8 mouse cellular contexts compared by ENCODE assay signal in genomic region chr7:81057471-81057870, GRCm38 (mm10). TPM values are rescaled to one million over a fixed set of nuclear protein-coding genes. Genes with fewer than 3 reads are reported as not detected.
A peak's percentile ranks its signal among the peaks of the same experiment; 100 is the strongest.
DNase-seq lines count a peak whose midpoint lies in the region; ATAC-seq and TF ChIP-seq lines count a peak whose summit lies in the region.

Alpk3 (plus strand) TSS chr7:81057600.

- TF ChIP-seq EP300 in ES-Bruce4 (IDR thresholded peaks at IDR 0.05; ENCODE audit: insufficient read depth, low read depth, low read length), result no peak
- no peak for TF ChIP-seq EP300 in heart, adult 2 months (IDR thresholded peaks at IDR 0.05; ENCODE audit: insufficient read depth, low read depth, low read length)

- H3K4me1 ChIP-seq in erythroblast, embryonic 14.5 days (ENCODE audit: control insufficient read depth), result peaks cover 31% of the 10 kb centered on the region
- no peaks in the 10 kb centered on the region for H3K4me1 ChIP-seq in ES-Bruce4 (ENCODE audit: control insufficient read depth, insufficient read depth, low read length)
- peaks cover 7% of the 10 kb centered on the region for H3K4me1 ChIP-seq in heart, adult 2 months (ENCODE audit: control insufficient read depth, insufficient read depth, low read length)
- peaks cover 9% of the 10 kb centered on the region; the same call in 1 of the 2 replicates for H3K4me1 ChIP-seq in limb, embryonic 12.5 days (replicated peaks)

- intact Hi-C loops in heart, adult 2 months (cut with DNase I), result loop anchor here (10.0 kb wide), 1 partner anchor 173 kb away; no protein-coding TSS in a partner anchor

- no peak for TF ChIP-seq CTCF in ES-Bruce4 (IDR thresholded peaks at IDR 0.05; ENCODE audit: low read depth, low read length)
- no peak for TF ChIP-seq CTCF in heart, adult 2 months (IDR thresholded peaks at IDR 0.05)

- peak within 1 kb of the TSS; percentile 40 for H3K4me2 ChIP-seq in limb, embryonic 12.5 days

- 37% methylated on average over 27 of the region's 27 CpGs for WGBS in heart, adult 2 months
- 11% methylated on average over 27 of the region's 27 CpGs for WGBS in limb, embryonic 12.5 days

- H3K79me2 ChIP-seq in heart, adult 2 months (replicated peaks; ENCODE audit: control insufficient read depth, insufficient read depth, low read length), result no peaks in the 10 kb centered on the region

- H3K27ac ChIP-seq in ES-Bruce4 (ENCODE audit: insufficient read depth, low read length), result no peak within 1 kb of the TSS
- peak within 1 kb of the TSS; percentile 95 for H3K27ac ChIP-seq in heart, adult 2 months
- no peak within 1 kb of the TSS for H3K27ac ChIP-seq in limb, embryonic 12.5 days

- no peak for ATAC-seq in erythroblast, adult 5-6 weeks (replicated peaks; ENCODE audit: low FRiP score, poor library complexity, severe bottlenecking)
- ATAC-seq in limb, embryonic 12.5 days (ENCODE audit: insufficient number of reproducible peaks, insufficient read depth, low FRiP score, low TSS enrichment, low read depth), result no peak
- no peak for ATAC-seq in frontal cortex, adult (ENCODE audit: low TSS enrichment)

- H3K4me3 ChIP-seq in erythroblast, embryonic 14.5 days (replicated peaks), result peak within 1 kb of the TSS; percentile 44
- peak within 1 kb of the TSS; percentile 41 for H3K4me3 ChIP-seq in ES-Bruce4 (ENCODE audit: low read depth, low read length)
- peak within 1 kb of the TSS; percentile 51 for H3K4me3 ChIP-seq in heart, adult 2 months
- H3K4me3 ChIP-seq in limb, embryonic 12.5 days (replicated peaks), result peak within 1 kb of the TSS; percentile 18

- H3K9me3 ChIP-seq in erythroblast, embryonic 14.5 days (ENCODE audit: control insufficient read depth, low read length), result no peaks in the 10 kb centered on the region
- H3K9me3 ChIP-seq in ES-Bruce4 (replicated peaks; ENCODE audit: control insufficient read depth, insufficient read depth, low read length, poor library complexity, severe bottlenecking), result no peaks in the 10 kb centered on the region
- H3K9me3 ChIP-seq in limb, embryonic 12.5 days, result no peaks in the 10 kb centered on the region

- H3K27me3 ChIP-seq in erythroblast, embryonic 14.5 days (ENCODE audit: control insufficient read depth), result no peaks in the 10 kb centered on the region
- no peaks in the 10 kb centered on the region for H3K27me3 ChIP-seq in ES-Bruce4 (ENCODE audit: control insufficient read depth, insufficient read depth, low read length, poor library complexity, severe bottlenecking)
- H3K27me3 ChIP-seq in heart, adult 2 months (ENCODE audit: control insufficient read depth, insufficient read depth, low read length), result no peaks in the 10 kb centered on the region
- H3K27me3 ChIP-seq in limb, embryonic 12.5 days, result peaks cover 24% of the 10 kb centered on the region

- no peaks in the 10 kb centered on the region for H3K36me3 ChIP-seq in erythroblast, embryonic 14.5 days (ENCODE audit: control insufficient read depth)
- H3K36me3 ChIP-seq in ES-Bruce4 (ENCODE audit: control insufficient read depth, insufficient read depth, low read length, poor library complexity, severe bottlenecking), result no peaks in the 10 kb centered on the region
- no peaks in the 10 kb centered on the region for H3K36me3 ChIP-seq in heart, adult 2 months (ENCODE audit: control insufficient read depth, insufficient read depth, low read length)
- H3K36me3 ChIP-seq in limb, embryonic 12.5 days, result no peaks in the 10 kb centered on the region

- TF ChIP-seq POLR2A in ES-Bruce4 (IDR thresholded peaks at IDR 0.05; ENCODE audit: insufficient read depth, low read length), result no peak
- peak; percentile 74 for TF ChIP-seq POLR2A in heart, adult 2 months (IDR thresholded peaks at IDR 0.05; ENCODE audit: insufficient read depth, low read depth, low read length)

- peak; percentile 68 to 70 for DNase-seq in heart, adult 2 months
- no peak for DNase-seq in c-Kit-positive CD71-positive TER-119-positive erythroid progenitor cells, embryonic 14.5 days (ENCODE audit: low spot score)
- DNase-seq in urinary bladder, postnatal 14 days (ENCODE audit: low spot score), result no peak

- peak within 1 kb of the TSS; percentile 74 for H3K9ac ChIP-seq in ES-Bruce4 (ENCODE audit: low read depth, poor library complexity, severe bottlenecking)
- peak within 1 kb of the TSS; percentile 95 for H3K9ac ChIP-seq in heart, adult 2 months (ENCODE audit: low read depth, low read length)
- H3K9ac ChIP-seq in limb, embryonic 12.5 days (replicated peaks), result no peak within 1 kb of the TSS

RNA-seq across cellular contexts. Expression of gene Alpk3, which starts in this region (rescaled TPM):
- 0.01 TPM in 1 of 2 replicates, not detected in the other for polyA plus RNA-seq in erythroblast, embryonic 14.5 days (2012)
- total RNA-seq in erythroblast, adult 5-6 weeks (2015; ENCODE audit: low replicate concordance), result not detected in 2 replicates
- total RNA-seq in erythroblast, adult 5-6 weeks (2017; ENCODE audit: low replicate concordance), result 0.14 TPM in 1 of 2 replicates, not detected in the other
- 3.1 and 3.2 TPM in 2 replicates for polyA plus RNA-seq in ES-Bruce4 (2011; ENCODE audit: insufficient read depth, insufficient read length, low read depth, missing spikeins)
- 100 to 1,000 TPM; 117 to 137 TPM for total RNA-seq in heart, adult 2 months (2021)
- 32.3 and 32.4 TPM in 2 replicates for polyA plus RNA-seq in heart, adult 2 months (2012; rRNA removed)
- polyA plus RNA-seq in limb, embryonic 12.5 days (2016; fragmentation: Nextera tagmentation; extraction: Ambion mirVana), result 1.3 and 1.5 TPM in 2 replicates

Comparison
In these comparisons a context has a peak if more than half of its experiments do, and no peak if none do; other contexts are left out.
1. RNA of gene Alpk3 (total RNA-seq): 117 to 137 TPM in heart, adult 2 months; 0.14 TPM in erythroblast, adult 5-6 weeks; every median in the first group is over 100 times any median in the second.
2. DNase-seq: peak in heart, adult 2 months (2 of 2); none in c-Kit-positive CD71-positive TER-119-positive erythroid progenitor cells, embryonic 14.5 days (single experiment) and urinary bladder, postnatal 14 days (single experiment).
3. Peak in every context shown above with its lines, with median percentiles within 50 percentile points of each other: H3K4me3 ChIP-seq.